Mouse (Mus musculus): ENCODE data around the gene Litaf.
"Not testable (repeated sequence)": the region's sequence is repeated elsewhere in the genome, so short reads cannot be mapped to it uniquely, and the experiment has no call there.

Gene Litaf

GRCm38 (mm10) chr16:10990763-10991162 is 75.2 kb downstream of the Litaf start:
- DNase-seq (ENCODE audit: low spot score): no peak

GRCm38 (mm10) chr16:10989896-10990295 is 76.1 kb downstream of the Litaf start:
- DNase-seq (ENCODE audit: low spot score): no peak

- no peak for DNase-seq (ENCODE audit: low spot score)
Observed at GRCm38 (mm10) chr16:10989361-10989760, 76.6 kb downstream of the Litaf start.

DNA sequence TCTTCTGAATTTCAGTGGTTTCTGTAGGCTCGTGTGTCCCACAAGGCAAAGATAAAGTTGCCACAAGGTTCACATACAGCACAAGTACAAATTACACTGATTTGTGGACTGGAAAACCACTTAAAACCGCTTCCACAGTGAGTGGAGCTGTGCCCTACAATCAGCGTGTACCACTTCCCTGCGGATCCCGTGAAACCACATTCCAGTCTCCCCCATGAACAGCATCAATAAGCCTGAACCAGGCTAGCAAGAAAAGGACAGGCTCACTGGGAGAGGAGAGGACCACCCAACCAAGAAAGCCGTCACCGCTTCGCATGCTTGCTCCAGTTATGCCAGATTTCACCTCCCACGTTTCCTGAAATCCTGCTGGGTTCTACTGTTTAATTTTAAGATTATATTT is 77.7 kb downstream of the Litaf start:
- no peak for DNase-seq (ENCODE audit: low spot score)

DNA sequence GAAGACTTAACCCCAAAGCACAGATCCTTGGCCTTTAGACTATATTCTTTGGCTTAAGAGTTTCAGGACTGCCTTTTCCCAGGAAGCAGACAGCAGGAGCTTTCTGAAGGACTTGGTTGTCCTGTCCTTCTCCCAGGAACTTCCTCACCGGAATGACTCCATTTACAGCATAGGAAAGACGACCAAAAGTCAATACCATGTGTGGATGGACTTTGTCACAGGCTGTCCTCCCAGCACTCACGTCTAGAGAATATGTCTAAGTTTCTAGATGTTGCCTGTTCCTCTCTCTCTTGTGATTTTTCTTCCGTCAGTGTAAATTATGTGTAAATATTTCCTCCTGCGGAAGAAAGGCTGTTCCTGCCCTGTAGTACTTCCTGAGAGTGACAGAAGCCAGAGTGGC is 81.4 kb downstream of the Litaf start:
- no peak for DNase-seq (ENCODE audit: low spot score)

GRCm38 (mm10) chr16:10981493-10982070 is 84.4 kb downstream of the Litaf start:
- peak; percentile 85 for DNase-seq (ENCODE audit: low spot score)

GRCm38 (mm10) chr16:10979064-10979803 is 86.7 kb downstream of the Litaf start:
- no peak for DNase-seq (ENCODE audit: low spot score)

DNA sequence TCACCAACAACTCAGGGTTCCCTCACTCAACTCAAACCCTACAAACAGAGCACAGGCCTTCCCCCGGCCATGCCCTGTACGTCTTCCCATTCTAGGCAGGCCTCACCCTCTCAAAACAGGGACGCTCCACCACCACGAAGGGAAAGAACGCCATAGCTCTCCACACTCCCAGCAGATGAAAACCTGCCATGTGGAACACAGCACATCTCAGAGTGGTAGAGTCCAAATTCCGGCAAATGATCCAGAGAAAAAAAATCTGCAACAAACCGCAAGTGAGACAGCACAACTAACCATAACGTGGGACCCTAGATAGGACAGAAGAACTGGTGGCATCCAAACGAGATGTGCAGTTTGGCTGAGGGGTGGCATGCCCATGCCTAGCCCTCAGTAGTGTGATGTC is 88.1 kb downstream of the Litaf start:
- DNase-seq (ENCODE audit: low spot score): no peak

GRCm38 (mm10) chr16:10976202-10976631 is 89.7 kb downstream of the Litaf start:
- peak; percentile 91 for DNase-seq (ENCODE audit: low spot score)

DNA sequence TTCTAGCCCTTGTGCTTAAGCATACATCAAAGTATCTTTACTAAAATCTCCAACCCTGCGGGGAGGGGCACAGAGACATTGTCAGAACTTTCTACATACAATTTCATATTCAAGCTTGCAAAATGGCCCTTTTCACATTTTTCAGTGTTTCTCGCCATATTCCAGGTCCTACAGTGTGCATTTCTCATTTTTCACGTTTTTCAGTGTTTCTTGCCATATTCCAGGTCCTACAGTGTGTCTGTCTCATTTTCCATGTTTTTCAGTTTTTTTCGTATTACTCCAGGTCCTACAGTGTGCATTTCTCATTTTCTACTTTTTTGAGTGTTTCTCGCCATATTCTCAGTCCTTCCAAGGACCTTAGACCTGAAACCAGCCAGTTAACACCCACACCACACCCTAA is 91.0 kb downstream of the Litaf start:
- DNase-seq (ENCODE audit: low spot score): no peak

GRCm38 (mm10) chr16:10974037-10974446 is 91.9 kb downstream of the Litaf start:
- DNase-seq (ENCODE audit: low spot score): peak; percentile 95

GRCm38 (mm10) chr16:10972259-10972658 is 93.7 kb downstream of the Litaf start:
- no peak for DNase-seq (ENCODE audit: low spot score)

DNA sequence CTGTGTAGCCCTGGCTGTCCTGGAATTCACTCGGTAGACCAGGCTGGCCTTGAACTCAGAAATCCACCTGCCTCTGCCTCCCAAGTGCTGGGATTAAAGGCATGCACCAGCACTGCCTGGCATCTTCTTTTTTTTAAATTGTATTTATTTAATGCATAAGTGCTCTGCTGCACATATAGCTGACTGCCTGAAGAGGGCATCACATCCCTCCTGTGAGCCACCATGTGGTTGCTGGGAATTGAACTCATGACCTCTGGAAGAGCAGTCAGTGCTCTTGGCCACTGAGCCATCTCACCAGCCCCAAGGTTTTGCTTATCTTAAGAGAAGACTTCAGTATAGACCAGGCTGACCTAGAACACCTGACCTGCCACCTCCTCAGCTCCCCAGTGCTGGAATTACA is 96.0 kb downstream of the Litaf start:
- peak; percentile 39 for DNase-seq (ENCODE audit: low spot score)

DNA sequence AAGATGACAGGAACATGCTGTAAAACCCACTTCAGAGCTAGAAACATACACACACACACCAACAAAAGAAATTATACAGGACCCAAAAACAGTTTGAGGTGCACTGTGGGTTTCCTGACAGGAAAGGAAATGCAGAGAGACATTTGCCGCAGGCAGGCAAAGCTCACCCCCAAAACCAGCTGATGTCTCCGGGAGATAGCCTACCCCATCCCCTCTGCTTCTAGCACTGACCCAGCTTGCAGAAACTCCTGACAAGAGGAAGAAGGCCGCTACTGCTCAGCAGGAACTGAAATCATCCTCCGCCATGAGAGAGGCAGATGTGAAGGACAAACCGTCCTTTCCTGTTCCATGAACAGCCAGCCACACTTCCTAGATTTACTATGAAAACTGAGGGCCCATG is 96.6 kb downstream of the Litaf start:
- no peak for DNase-seq (ENCODE audit: low spot score)

DNA sequence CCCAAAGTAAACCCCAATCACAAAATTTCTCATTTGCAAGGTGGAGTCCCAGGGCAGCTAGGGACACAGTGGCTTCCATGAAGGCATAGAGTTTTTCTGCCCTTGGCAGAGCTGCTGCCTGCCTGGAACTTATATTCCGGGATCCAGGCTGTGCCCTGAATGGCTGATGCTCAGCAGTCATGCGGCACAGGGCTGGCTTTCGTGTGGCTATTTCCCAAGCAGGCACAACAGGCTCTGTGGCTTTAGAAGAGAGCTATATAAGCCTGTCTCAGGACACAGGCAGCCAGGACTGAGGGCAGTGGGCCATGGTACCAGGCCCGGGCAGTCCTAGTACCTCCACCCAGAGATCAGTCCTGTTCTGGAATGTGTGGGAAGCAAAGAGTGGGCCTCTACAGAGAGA is 97.7 kb downstream of the Litaf start:
- DNase-seq (ENCODE audit: low spot score): peak; percentile 31

- DNase-seq (ENCODE audit: low spot score): no peak
Observed at GRCm38 (mm10) chr16:10967756-10968155, 98.2 kb downstream of the Litaf start.

DNA sequence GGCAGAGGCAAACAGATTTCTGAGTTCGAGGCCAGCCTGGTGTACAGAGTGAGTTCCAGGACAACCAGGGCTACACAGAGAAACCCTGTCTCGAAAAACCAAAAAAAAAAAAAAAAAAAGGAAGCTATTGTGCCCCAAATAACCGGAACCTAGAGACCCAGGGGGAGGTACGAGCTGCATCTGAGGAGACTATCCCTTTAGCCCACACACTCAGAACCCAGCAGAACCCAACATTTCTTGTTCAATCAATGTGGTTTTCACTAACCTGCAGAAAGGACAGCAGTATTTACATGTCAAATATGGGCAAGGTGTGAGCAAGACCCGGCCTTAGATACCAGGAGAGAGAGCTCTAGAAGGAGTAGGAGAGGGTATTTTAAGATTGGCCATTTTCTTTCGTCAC is 98.9 kb downstream of the Litaf start:
- no peak for DNase-seq (ENCODE audit: low spot score)

DNA sequence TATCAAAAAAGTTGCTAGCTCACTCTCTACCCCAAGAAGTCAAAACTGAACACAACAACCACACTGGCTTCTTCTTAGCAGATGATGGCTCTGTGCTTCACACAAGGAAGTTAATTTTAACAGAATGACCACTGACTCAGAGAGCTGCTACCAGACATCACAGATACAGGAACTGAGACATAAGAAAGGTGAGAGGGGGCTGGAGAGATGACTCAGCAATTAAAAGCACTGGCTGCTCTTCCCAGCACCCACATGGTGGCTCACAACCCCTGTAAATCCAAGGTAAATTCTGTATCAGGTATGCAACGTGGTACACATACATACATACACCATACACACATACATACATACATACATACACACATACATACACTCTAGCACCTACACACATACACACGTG is 100.9 kb downstream of the Litaf start:
- no peak for DNase-seq (ENCODE audit: low spot score)

- no peak for DNase-seq (ENCODE audit: low spot score)
Observed at GRCm38 (mm10) chr16:10960916-10961315, 105.0 kb downstream of the Litaf start.

GRCm38 (mm10) chr16:10958763-10959440 is 107.1 kb downstream of the Litaf start:
- no peak for DNase-seq (ENCODE audit: low spot score)

- not testable (repeated sequence) for DNase-seq (ENCODE audit: low spot score)
Observed at GRCm38 (mm10) chr16:10958307-10958706, 107.7 kb downstream of the Litaf start.

- no peak for DNase-seq (ENCODE audit: low spot score)
Observed at GRCm38 (mm10) chr16:10957794-10958193, 108.2 kb downstream of the Litaf start.

GRCm38 (mm10) chr16:10956938-10957685 is 108.8 kb downstream of the Litaf start:
- DNase-seq (ENCODE audit: low spot score): no peak

Data from adipocyte (in vitro differentiated cells).